Mouse (Mus musculus): ENCODE data around the gene Dlk1. TPM values are rescaled to one million over a fixed set of nuclear protein-coding genes. Genes with fewer than 3 reads are reported as not detected.
"Not testable (repeated sequence)": the region's sequence is repeated elsewhere in the genome, so short reads cannot be mapped to it uniquely, and the experiment has no call there.

The Dlk1 gene
- polyA plus RNA-seq, 1 experiment from 2014 or later, result not detected

- no peaks in the 10 kb centered on the region for H3K79me2 ChIP-seq (ENCODE audit: inconsistent target)
- no peaks in the 10 kb centered on the region for H3K36me3 ChIP-seq (ENCODE audit: inconsistent target)
- H3K27ac ChIP-seq, result no peak overlapping the region
- no peak overlapping the region for H3K4me3 ChIP-seq (ENCODE audit: inconsistent target)
- WGBS (ENCODE audit: missing documents), result 6% methylated on average over 29 of the region's 30 CpGs
Measured at GRCm38 (mm10) chr12:109449421-109450411, 2.9 kb upstream of the Dlk1 start.

GRCm38 (mm10) chr12:109453065-109453997, 708 bp downstream of the Dlk1 start:
- no peaks in the 10 kb centered on the region for H3K79me2 ChIP-seq (ENCODE audit: inconsistent target)
- H3K27ac ChIP-seq, result no peak overlapping the region
- no peaks in the 10 kb centered on the region for H3K36me3 ChIP-seq (ENCODE audit: inconsistent target)
- WGBS (ENCODE audit: missing documents), result 12% methylated on average over 72 of the region's 96 CpGs
- H3K4me3 ChIP-seq (ENCODE audit: inconsistent target), result no peak overlapping the region

DNA sequence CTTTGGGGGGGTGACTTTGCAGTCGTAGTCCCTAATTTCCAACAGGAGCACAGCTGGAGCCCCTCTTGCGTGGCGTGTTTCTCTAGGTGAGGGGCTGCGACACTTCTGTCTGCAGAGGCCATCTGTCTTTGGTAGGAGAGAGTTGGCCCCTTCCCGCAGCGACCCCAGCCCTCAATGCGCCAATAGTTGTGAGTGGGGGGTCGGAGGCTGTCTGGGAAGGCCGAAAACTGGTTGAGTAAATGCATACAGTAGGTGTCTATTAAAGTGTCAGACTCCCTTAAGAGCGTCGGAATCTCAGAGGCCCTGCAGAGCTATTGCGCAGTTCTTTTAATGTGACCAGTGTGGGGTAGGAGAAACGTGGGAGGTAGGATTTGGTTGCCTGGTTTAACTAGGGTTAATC, 1.5 kb downstream of the Dlk1 start:
- no peaks in the 10 kb centered on the region for H3K79me2 ChIP-seq (ENCODE audit: inconsistent target)
- 76% methylated on average over 13 of the region's 13 CpGs for WGBS (ENCODE audit: missing documents)
- no peaks in the 10 kb centered on the region for H3K36me3 ChIP-seq (ENCODE audit: inconsistent target)
- no peak overlapping the region for H3K27ac ChIP-seq
- no peak overlapping the region for H3K4me3 ChIP-seq (ENCODE audit: inconsistent target)

DNA sequence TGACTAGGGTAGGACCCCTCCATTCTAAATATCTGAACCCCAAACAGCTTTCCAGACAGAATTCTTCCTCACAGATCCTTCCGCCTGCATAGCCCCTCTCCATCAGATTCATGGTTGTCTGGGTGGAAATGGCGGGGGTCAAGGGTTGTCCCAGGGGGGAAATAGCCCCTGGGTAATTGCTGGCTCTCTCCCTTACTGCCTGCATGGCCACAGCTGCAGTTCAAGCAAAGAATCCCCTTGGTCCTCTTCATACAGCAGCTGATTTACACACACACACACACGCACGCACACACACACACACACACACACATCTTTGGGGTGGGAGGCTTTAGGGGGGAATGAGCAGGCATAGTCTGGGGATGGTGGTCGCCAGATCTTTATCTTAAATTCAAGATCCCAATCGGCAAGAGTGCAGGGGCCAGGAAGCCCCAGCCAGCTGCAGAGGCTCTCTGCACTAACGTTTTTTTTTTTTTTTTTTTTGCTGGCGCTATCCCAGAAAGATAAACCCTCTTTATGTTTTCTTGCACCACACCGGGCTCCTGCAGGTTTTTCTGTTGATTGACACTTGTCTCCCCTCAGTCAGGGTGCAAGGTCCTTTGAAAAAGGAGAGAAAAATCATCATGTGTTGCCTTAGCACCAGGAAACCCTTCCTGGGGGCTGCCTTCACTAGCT, 4.0 kb downstream of the Dlk1 start:
- Histone ChIP-seq H3K79me2 (ENCODE audit: inconsistent target) (no peaks in the 10 kb centered on the region), H3K4me3 (ENCODE audit: inconsistent target) (no peak overlapping the region), H3K36me3 (ENCODE audit: inconsistent target) (no peaks in the 10 kb centered on the region), H3K27ac (no peak overlapping the region)
- 28% methylated on average over 7 of the region's 9 CpGs for WGBS (ENCODE audit: missing documents)

- Histone ChIP-seq H3K27ac (no peak overlapping the region), H3K79me2 (ENCODE audit: inconsistent target) (no peaks in the 10 kb centered on the region), H3K36me3 (ENCODE audit: inconsistent target) (no peaks in the 10 kb centered on the region), H3K4me3 (ENCODE audit: inconsistent target) (no peak overlapping the region)
- 89% methylated on average over 8 of the region's 8 CpGs for WGBS (ENCODE audit: missing documents)
Measured at GRCm38 (mm10) chr12:109457836-109458235, 5.2 kb downstream of the Dlk1 start.

DNA sequence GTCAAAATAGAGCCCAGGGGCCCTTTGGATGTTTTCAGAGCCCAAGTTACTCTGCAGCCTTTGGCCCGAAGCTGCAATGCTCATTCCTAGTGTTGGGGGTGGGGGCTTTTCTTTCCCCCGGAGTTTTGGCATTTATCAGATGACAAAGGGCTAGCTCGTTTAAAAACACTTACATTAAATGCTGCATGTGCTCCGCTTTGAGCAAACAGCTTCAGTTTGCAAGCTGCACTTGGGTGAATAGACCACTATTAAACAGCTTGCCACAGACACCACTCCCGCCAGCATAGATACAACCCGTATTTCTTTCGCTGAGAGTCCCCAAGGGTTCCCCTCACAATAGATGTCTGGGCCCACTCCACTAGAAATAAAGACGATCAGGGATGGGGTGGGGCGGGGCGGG, 6.3 kb downstream of the Dlk1 start:
- Histone ChIP-seq H3K4me3 (ENCODE audit: inconsistent target) (no peak overlapping the region), H3K79me2 (ENCODE audit: inconsistent target) (no peaks in the 10 kb centered on the region), H3K27ac (no peak overlapping the region), H3K36me3 (ENCODE audit: inconsistent target) (no peaks in the 10 kb centered on the region)
- whole genome bisulfite sequencing (ENCODE audit: missing documents), result 69% methylated on average over 10 of the region's 10 CpGs

DNA sequence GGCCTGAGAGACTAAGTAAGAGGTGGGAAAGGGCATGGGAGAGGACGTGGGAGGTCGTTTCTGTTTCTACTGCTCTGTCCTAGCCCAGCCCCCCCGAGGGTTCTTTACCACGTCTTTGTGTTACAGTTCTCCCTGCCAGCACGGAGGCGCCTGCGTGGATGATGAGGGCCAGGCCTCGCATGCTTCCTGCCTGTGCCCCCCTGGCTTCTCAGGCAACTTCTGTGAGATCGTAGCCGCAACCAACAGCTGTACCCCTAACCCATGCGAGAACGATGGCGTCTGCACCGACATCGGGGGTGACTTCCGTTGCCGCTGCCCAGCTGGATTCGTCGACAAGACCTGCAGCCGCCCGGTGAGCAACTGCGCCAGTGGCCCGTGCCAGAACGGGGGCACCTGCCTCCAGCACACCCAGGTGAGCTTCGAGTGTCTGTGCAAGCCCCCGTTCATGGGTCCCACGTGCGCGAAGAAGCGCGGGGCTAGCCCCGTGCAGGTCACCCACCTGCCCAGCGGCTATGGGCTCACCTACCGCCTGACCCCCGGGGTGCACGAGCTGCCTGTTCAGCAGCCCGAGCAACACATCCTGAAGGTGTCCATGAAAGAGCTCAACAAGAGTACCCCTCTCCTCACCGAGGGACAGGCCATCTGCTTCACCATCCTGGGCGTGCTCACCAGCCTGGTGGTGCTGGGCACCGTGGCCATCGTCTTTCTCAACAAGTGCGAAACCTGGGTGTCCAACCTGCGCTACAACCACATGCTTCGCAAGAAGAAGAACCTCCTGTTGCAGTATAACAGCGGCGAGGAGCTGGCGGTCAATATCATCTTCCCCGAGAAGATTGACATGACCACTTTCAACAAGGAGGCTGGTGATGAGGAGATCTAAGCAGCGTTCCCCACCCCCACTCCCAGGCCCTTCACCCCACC, 7.1 kb downstream of the Dlk1 start:
- Histone ChIP-seq H3K27ac (no peak overlapping the region), H3K4me3 (ENCODE audit: inconsistent target) (no peak overlapping the region), H3K79me2 (ENCODE audit: inconsistent target) (no peaks in the 10 kb centered on the region), H3K36me3 (ENCODE audit: inconsistent target) (no peaks in the 10 kb centered on the region)
- 56% methylated on average over 45 of the region's 49 CpGs for WGBS (ENCODE audit: missing documents)

- H3K27ac ChIP-seq, result no peak overlapping the region
- 88% methylated on average over 8 of the region's 10 CpGs for WGBS (ENCODE audit: missing documents)
- no peaks in the 10 kb centered on the region for H3K79me2 ChIP-seq (ENCODE audit: inconsistent target)
- H3K4me3 ChIP-seq (ENCODE audit: inconsistent target), result no peak overlapping the region
- no peaks in the 10 kb centered on the region for H3K36me3 ChIP-seq (ENCODE audit: inconsistent target)
Measured at GRCm38 (mm10) chr12:109462594-109462993, 10.0 kb downstream of the Dlk1 start.

DNA sequence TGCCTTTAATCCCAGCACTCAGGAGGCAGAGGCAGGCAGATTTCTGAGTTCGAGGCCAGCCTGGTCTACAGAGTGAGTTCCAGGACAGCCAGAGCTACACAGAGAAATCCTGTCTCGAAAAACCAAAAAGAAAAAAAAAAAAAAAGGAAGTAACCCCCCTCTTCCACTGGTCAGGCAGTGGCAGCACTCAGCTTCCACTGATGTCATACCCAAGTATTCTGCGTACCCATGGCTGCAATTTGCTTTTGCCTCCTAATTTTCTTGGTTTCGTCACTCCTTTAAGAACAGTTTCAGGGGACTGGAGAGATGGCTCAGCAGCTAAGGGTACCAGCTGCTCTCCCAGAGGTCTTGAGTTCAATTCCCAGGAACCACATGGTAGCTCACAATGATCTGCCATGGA, 14.8 kb downstream of the Dlk1 start:
- not testable (repeated sequence) for H3K4me3 ChIP-seq (ENCODE audit: inconsistent target); H3K79me2 ChIP-seq (ENCODE audit: inconsistent target); H3K27ac ChIP-seq; H3K36me3 ChIP-seq (ENCODE audit: inconsistent target)
- 36% methylated on average over 2 of the region's 4 CpGs for WGBS (ENCODE audit: missing documents)

DNA sequence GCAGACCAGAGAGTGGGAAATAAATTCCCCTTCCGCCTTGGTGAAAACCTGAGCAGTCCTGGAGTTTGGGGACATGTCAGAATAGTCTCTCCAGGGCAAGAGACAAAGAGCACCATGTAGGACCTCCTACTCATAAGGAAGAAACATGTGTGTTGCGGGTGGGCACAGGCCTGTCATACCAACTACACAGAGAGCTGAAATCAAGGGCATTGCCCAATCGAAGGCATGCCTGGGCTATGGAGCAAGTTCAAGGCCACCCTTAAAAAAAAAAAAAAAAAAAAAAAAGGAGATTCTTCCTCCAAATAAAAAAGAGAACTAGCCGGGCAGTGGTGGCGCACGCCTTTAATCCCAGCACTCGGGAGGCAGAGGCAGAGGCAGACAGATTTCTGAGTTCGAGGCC, 17.2 kb downstream of the Dlk1 start:
- no peaks in the 10 kb centered on the region for H3K36me3 ChIP-seq (ENCODE audit: inconsistent target)
- no peak overlapping the region for H3K27ac ChIP-seq
- H3K4me3 ChIP-seq (ENCODE audit: inconsistent target), result no peak overlapping the region
- no peaks in the 10 kb centered on the region for H3K79me2 ChIP-seq (ENCODE audit: inconsistent target)
- WGBS (ENCODE audit: missing documents), result 90% methylated on average over 2 of the region's 8 CpGs

DNA sequence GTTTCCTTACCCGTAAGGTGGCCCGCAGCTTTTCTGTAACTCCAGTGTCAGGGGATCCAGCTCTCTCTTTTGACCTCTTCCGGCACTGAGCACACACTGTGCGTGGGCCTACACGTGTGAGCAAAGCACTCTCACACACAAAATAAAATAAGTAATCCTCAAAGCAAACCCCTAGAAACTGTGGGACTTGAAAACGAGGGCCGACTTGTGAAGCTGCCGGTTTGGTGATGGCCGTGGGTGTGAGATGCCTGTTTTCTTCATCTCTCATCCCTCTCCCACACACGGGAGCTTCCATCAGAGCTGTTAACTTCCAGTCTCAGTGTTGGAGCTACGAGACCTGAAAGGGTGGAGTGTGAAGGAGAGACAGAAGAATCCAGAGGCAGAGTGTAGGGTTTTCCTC, 20.0 kb downstream of the Dlk1 start:
- WGBS (ENCODE audit: missing documents), result 90% methylated on average over 10 of the region's 11 CpGs
- Histone ChIP-seq H3K36me3 (ENCODE audit: inconsistent target) (no peaks in the 10 kb centered on the region), H3K27ac (no peak overlapping the region), H3K4me3 (ENCODE audit: inconsistent target) (no peak overlapping the region), H3K79me2 (ENCODE audit: inconsistent target) (no peaks in the 10 kb centered on the region)

DNA sequence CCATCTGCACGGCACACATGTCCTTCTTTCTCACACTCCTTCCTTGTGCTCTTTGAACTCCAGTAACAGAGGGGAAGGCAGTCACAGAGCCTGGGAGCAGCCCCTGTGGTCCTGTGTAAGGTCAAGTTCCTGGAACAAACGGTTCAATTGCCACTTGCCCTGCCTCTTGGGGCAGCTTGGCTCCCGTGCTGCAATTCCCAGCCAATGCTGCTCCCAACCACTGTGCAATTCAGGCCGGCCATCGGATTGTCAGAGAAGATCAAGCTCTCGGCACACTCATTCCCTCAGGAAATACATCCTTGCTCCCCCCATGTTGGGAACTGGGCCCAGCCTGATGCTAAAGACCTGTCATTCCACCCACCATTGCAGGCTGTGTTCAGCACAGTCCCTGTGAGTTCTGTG, 21.0 kb downstream of the Dlk1 start:
- 62% methylated on average over 5 of the region's 6 CpGs for WGBS (ENCODE audit: missing documents)
- H3K4me3 ChIP-seq (ENCODE audit: inconsistent target), result no peak overlapping the region
- H3K79me2 ChIP-seq (ENCODE audit: inconsistent target), result no peaks in the 10 kb centered on the region
- no peak overlapping the region for H3K27ac ChIP-seq
- H3K36me3 ChIP-seq (ENCODE audit: inconsistent target), result no peaks in the 10 kb centered on the region

DNA sequence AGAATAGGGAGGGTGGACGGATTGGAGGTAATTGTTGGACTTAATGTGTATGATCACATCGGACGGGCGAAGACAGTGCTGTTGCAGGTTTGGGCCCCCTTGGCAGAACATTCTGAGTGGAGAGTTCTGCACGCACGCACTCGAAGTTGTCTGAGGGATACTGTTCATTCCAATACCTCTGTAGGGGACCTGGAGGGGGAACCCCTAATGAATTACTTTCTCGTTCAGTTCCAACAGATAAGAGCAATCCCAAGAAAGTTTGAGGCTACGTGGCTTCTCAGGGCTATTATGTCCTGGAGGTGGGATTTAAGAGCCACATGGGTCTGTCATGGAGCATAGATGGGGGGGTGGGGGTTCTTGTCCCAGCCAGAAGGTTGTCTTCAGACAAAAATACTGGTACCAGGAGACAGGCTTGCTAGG, 21.6 kb downstream of the Dlk1 start:
- H3K27ac ChIP-seq, result no peak overlapping the region
- 90% methylated on average over 9 of the region's 9 CpGs for WGBS (ENCODE audit: missing documents)
- H3K79me2 ChIP-seq (ENCODE audit: inconsistent target), result no peaks in the 10 kb centered on the region
- no peak overlapping the region for H3K4me3 ChIP-seq (ENCODE audit: inconsistent target)
- H3K36me3 ChIP-seq (ENCODE audit: inconsistent target), result no peaks in the 10 kb centered on the region

DNA sequence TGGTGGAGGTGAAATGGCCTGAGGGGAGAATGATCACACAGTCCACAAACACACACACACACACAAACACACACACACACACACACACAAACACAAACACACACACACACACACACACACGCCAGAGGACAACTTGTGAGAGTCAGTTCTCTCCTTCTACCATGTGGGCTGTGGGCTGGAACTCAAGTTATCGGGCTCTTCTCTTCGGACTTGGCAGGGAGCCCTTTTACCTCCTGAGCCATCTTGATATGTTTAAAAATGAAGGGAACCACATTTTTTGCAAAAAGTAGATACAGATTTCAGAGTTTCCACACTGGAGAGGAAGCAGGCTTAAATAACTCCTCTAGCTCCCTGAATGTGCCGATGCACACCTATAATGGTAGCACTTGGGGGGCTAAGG, 22.9 kb downstream of the Dlk1 start:
- 74% methylated on average over 3 of the region's 4 CpGs for WGBS (ENCODE audit: missing documents)
- no peak overlapping the region for H3K27ac ChIP-seq
- no peaks in the 10 kb centered on the region for H3K36me3 ChIP-seq (ENCODE audit: inconsistent target)
- no peak overlapping the region for H3K4me3 ChIP-seq (ENCODE audit: inconsistent target)
- H3K79me2 ChIP-seq (ENCODE audit: inconsistent target), result no peaks in the 10 kb centered on the region

Data from macrophage (primary cell).